Mouse (Mus musculus): ENCODE results near the gene Mpdz. TPM values are rescaled to one million over a fixed set of nuclear protein-coding genes. Genes with fewer than 3 reads are reported as not detected.

Gene Mpdz
- polyA plus RNA-seq, 1 experiment: 10.1 TPM

GRCm38 (mm10) chr4:81283081-81283480, 159.5 kb downstream of the Mpdz start:
- H3ac ChIP-seq (ENCODE audit: control insufficient read depth, insufficient read length): no peak overlapping the region
- peaks cover 30% of the 10 kb centered on the region for H3K36me3 ChIP-seq (ENCODE audit: control insufficient read depth, insufficient read depth)
- H3K4me3 ChIP-seq: no peak overlapping the region
- no peaks in the 10 kb centered on the region for H3K27me3 ChIP-seq (ENCODE audit: control insufficient read depth, insufficient read depth, insufficient read length)
- H3K4me2 ChIP-seq (ENCODE audit: low read depth): no peak overlapping the region
- TF ChIP-seq CEBPB (IDR thresholded peaks at IDR 0.05; ENCODE audit: insufficient read depth, poor library complexity, severe bottlenecking): no peak
- no peaks in the 10 kb centered on the region for H3K79me2 ChIP-seq (ENCODE audit: control insufficient read depth, insufficient read depth)

- no peak overlapping the region for H3ac ChIP-seq (ENCODE audit: control insufficient read depth, insufficient read length)
- no peaks in the 10 kb centered on the region for H3K79me2 ChIP-seq (ENCODE audit: control insufficient read depth, insufficient read depth)
- no peak overlapping the region for H3K4me2 ChIP-seq (ENCODE audit: low read depth)
- no peaks in the 10 kb centered on the region for H3K27me3 ChIP-seq (ENCODE audit: control insufficient read depth, insufficient read depth, insufficient read length)
- H3K4me3 ChIP-seq: no peak overlapping the region
- H3K36me3 ChIP-seq (ENCODE audit: control insufficient read depth, insufficient read depth): peaks cover 34% of the 10 kb centered on the region
- TF ChIP-seq POLR2A (IDR thresholded peaks at IDR 0.05; ENCODE audit: insufficient read length, low read depth) (no peak), MAX (IDR thresholded peaks at IDR 0.05; ENCODE audit: low read depth) (no peak), USF1 (IDR thresholded peaks at IDR 0.05; ENCODE audit: low read depth) (no peak), CEBPB (IDR thresholded peaks at IDR 0.05; ENCODE audit: insufficient read depth, poor library complexity, severe bottlenecking) (no peak), MYOG (IDR thresholded peaks at IDR 0.05; ENCODE audit: control insufficient read depth in 1 of 3, insufficient read depth in 1 of 3, insufficient read length in 2 of 3, low read depth in 2 of 3) (no peak), MYOD1 (IDR thresholded peaks at IDR 0.05; ENCODE audit: control insufficient read depth in 1 of 3, insufficient read length in 2 of 3, low read depth in 2 of 3) (no peak), TCF12 (IDR thresholded peaks at IDR 0.05; ENCODE audit: insufficient read depth, poor library complexity, severe bottlenecking) (no peak)
These were observed 162.5 kb downstream of the Mpdz start for GRCm38 (mm10) chr4:81280098-81280497.

GRCm38 (mm10) chr4:81279451-81279850, 163.2 kb downstream of the Mpdz start:
- Histone ChIP-seq H3K27me3 (ENCODE audit: control insufficient read depth, insufficient read depth, insufficient read length) (no peaks in the 10 kb centered on the region), H3K79me2 (ENCODE audit: control insufficient read depth, insufficient read depth) (no peaks in the 10 kb centered on the region), H3K4me2 (ENCODE audit: low read depth) (no peak overlapping the region), H3ac (ENCODE audit: control insufficient read depth, insufficient read length) (no peak overlapping the region), H3K4me3 (no peak overlapping the region), H3K36me3 (ENCODE audit: control insufficient read depth, insufficient read depth) (peaks cover 34% of the 10 kb centered on the region)
- TF ChIP-seq MAX (IDR thresholded peaks at IDR 0.05; ENCODE audit: low read depth) (no peak), CEBPB (IDR thresholded peaks at IDR 0.05; ENCODE audit: insufficient read depth, poor library complexity, severe bottlenecking) (no peak), TCF12 (IDR thresholded peaks at IDR 0.05; ENCODE audit: insufficient read depth, poor library complexity, severe bottlenecking) (no peak), POLR2A (IDR thresholded peaks at IDR 0.05; ENCODE audit: insufficient read length, low read depth) (no peak), POLR2AphosphoS2 (IDR thresholded peaks at IDR 0.05; ENCODE audit: insufficient read length, low read depth) (no peak), SRF (IDR thresholded peaks at IDR 0.05; ENCODE audit: control insufficient read depth, insufficient read length, low read depth) (no peak), MYOG (IDR thresholded peaks at IDR 0.05; ENCODE audit: control insufficient read depth in 1 of 3, insufficient read depth in 1 of 3, insufficient read length in 2 of 3, low read depth in 2 of 3) (no peak), USF1 (IDR thresholded peaks at IDR 0.05; ENCODE audit: low read depth) (no peak), TCF3 (IDR thresholded peaks at IDR 0.05; ENCODE audit: insufficient read length, low read depth) (no peak), E2F4 (IDR thresholded peaks at IDR 0.05; ENCODE audit: insufficient read depth) (no peak)

DNA sequence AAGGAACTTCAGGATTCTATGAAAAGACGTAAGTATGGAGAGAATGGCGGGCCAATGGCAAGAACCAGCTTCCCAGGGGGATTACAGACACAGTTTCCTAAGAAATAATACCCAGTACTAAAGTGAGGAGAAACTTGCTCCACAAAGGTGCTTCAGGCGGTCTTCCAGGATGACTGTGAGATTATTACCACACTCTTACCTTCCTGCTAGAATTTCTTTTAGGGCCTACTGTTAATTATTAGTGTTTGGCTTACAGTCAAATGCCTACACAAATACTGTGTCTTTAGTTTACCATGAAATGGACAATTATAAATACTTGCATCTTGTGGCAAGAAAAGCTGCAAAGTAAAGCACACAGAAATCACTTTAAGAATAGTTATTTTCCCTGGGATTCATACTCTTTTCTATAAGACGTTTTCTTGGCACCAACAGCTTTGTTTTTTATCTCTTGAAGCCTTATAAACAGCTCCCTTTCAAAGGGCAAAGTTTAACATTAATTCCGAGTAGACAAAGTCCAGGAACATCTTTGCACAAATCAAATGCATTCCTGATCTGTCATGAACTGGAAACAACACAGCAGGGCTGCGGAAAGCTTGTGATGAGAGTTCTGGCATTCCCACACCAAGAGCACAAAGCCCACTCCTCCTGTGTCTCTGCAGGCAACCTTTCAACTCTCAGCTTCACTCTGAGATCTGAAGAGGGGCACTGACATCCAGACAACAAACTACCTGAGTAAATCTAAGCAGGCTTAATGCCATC, 166.5 kb downstream of the Mpdz start:
- H3K27me3 ChIP-seq (ENCODE audit: control insufficient read depth, insufficient read depth, insufficient read length): no peaks in the 10 kb centered on the region
- no peak overlapping the region for H3ac ChIP-seq (ENCODE audit: control insufficient read depth, insufficient read length)
- no peaks in the 10 kb centered on the region for H3K79me2 ChIP-seq (ENCODE audit: control insufficient read depth, insufficient read depth)
- TF ChIP-seq SRF (IDR thresholded peaks at IDR 0.05; ENCODE audit: control insufficient read depth, insufficient read length, low read depth): no peak
- TF ChIP-seq MYOD1 (IDR thresholded peaks at IDR 0.05; ENCODE audit: control insufficient read depth in 1 of 3, insufficient read length in 2 of 3, low read depth in 2 of 3): no peak
- TF ChIP-seq USF1 (IDR thresholded peaks at IDR 0.05; ENCODE audit: low read depth): no peak
- TF ChIP-seq TCF12 (IDR thresholded peaks at IDR 0.05; ENCODE audit: insufficient read depth, poor library complexity, severe bottlenecking): no peak
- no peak overlapping the region for H3K4me3 ChIP-seq
- H3K4me2 ChIP-seq (ENCODE audit: low read depth): no peak overlapping the region
- peaks cover 21% of the 10 kb centered on the region for H3K36me3 ChIP-seq (ENCODE audit: control insufficient read depth, insufficient read depth)

DNA sequence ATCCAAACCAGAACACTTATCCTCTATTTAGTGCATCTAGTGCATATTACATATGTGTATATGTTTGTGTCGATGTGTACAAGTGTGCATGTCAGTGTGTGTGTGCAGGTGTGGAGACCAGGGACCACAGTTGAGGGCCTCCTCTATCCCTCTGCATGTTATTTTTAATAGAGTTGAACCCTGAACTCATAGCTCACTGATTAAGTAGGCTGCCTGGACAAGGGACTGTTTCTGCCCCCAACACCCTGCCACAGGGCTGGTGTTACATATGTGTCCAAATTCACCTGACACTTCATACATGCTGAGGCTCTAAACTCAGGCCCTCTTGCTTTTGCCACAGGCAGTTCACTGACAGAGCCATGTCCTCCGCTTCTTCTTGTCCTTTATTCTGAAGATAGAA, 169.5 kb downstream of the Mpdz start:
- TF ChIP-seq MAX (IDR thresholded peaks at IDR 0.05; ENCODE audit: low read depth): no peak
- TF ChIP-seq MYOD1 (IDR thresholded peaks at IDR 0.05; ENCODE audit: control insufficient read depth in 1 of 3, insufficient read length in 2 of 3, low read depth in 2 of 3): no peak
- no peak for TF ChIP-seq TCF3 (IDR thresholded peaks at IDR 0.05; ENCODE audit: insufficient read length, low read depth)
- TF ChIP-seq SRF (IDR thresholded peaks at IDR 0.05; ENCODE audit: control insufficient read depth, insufficient read length, low read depth): no peak
- no peak for TF ChIP-seq CEBPB (IDR thresholded peaks at IDR 0.05; ENCODE audit: insufficient read depth, poor library complexity, severe bottlenecking)
- TF ChIP-seq TCF12 (IDR thresholded peaks at IDR 0.05; ENCODE audit: insufficient read depth, poor library complexity, severe bottlenecking): no peak
- TF ChIP-seq REST (IDR thresholded peaks at IDR 0.05; ENCODE audit: insufficient read depth, insufficient read length): no peak
- no peak for TF ChIP-seq E2F4 (IDR thresholded peaks at IDR 0.05; ENCODE audit: insufficient read depth)
- TF ChIP-seq POLR2A (IDR thresholded peaks at IDR 0.05; ENCODE audit: insufficient read length, low read depth): no peak
- TF ChIP-seq MYOG (IDR thresholded peaks at IDR 0.05; ENCODE audit: control insufficient read depth in 1 of 3, insufficient read depth in 1 of 3, insufficient read length in 2 of 3, low read depth in 2 of 3): no peak
- no peak for TF ChIP-seq USF1 (IDR thresholded peaks at IDR 0.05; ENCODE audit: low read depth)
- TF ChIP-seq POLR2AphosphoS2 (IDR thresholded peaks at IDR 0.05; ENCODE audit: insufficient read length, low read depth): no peak
- peaks cover 4% of the 10 kb centered on the region for H3K36me3 ChIP-seq (ENCODE audit: control insufficient read depth, insufficient read depth)
- no peaks in the 10 kb centered on the region for H3K27me3 ChIP-seq (ENCODE audit: control insufficient read depth, insufficient read depth, insufficient read length)
- H3K4me2 ChIP-seq (ENCODE audit: low read depth): no peak overlapping the region
- no peak overlapping the region for H3ac ChIP-seq (ENCODE audit: control insufficient read depth, insufficient read length)
- H3K79me2 ChIP-seq (ENCODE audit: control insufficient read depth, insufficient read depth): no peaks in the 10 kb centered on the region
- H3K4me3 ChIP-seq: no peak overlapping the region

All from myocyte (in vitro differentiated cells).